In the genomic region with DNA sequence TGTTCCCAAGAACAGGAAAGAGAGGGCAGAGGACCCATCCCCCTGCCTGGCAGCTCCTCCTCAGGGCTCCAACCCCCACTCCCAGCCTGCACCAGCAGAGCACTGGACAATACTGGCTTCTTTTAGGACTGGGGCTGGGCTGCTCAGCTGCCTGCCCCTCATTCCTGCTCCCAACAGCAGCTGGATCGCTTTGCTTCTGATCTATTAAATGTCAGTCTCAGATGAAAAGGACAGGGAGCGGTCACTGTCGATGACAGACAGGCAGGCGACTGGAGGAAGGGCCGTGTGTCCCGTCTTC, we compare ENCODE assay signal across 11 mouse cellular contexts. TPM values are rescaled to one million over a fixed set of nuclear protein-coding genes. Genes with fewer than 3 reads are reported as not detected.
DNase-seq lines count a peak whose midpoint lies in the region; ATAC-seq and TF ChIP-seq lines count a peak whose summit lies in the region.
"Had no signal": no experiment of that assay in that cellular context is flagged by ENCODE, and none has a peak within 500 bp of the region (broad histone marks: within the 10 kb centered on the region; RNA-seq: fewer than 3 reads in every experiment).

No protein-coding gene starts in this region.

- H3K27ac ChIP-seq in lung, embryonic 14.5 days (ENCODE audit: low read depth), result no peak overlapping the region
- H3K27ac ChIP-seq in hindbrain, embryonic 11.5 days (ENCODE audit: low read depth, low read length), result peak overlapping the region; percentile 58
- peak overlapping the region; percentile 28; the same call in 1 of the 2 replicates for H3K27ac ChIP-seq in neural tube, embryonic 13.5 days (replicated peaks)
- H3K27ac ChIP-seq: limb, embryonic 15.5 days; stomach, embryonic 15.5 days had no signal

- 28% methylated on average over 6 of the region's 6 CpGs for WGBS in lung, embryonic 14.5 days
- WGBS in hindbrain, embryonic 11.5 days, result 4% methylated on average over 6 of the region's 6 CpGs
- WGBS in neural tube, embryonic 13.5 days, result 27% methylated on average over 6 of the region's 6 CpGs

- H3K4me2 ChIP-seq in lung, embryonic 14.5 days, result no peak overlapping the region
- no peak overlapping the region; the same call in 1 of the 2 replicates for H3K4me2 ChIP-seq in hindbrain, embryonic 11.5 days (replicated peaks; ENCODE audit: low read depth, low read length)
- no peak overlapping the region for H3K4me2 ChIP-seq in neural tube, embryonic 13.5 days
- H3K4me2 ChIP-seq: limb, embryonic 15.5 days; stomach, embryonic 15.5 days had no signal

- peaks cover 13% of the 10 kb centered on the region for H3K4me1 ChIP-seq in lung, embryonic 14.5 days (ENCODE audit: insufficient read depth)
- H3K4me1 ChIP-seq in hindbrain, embryonic 11.5 days (replicated peaks; ENCODE audit: control insufficient read depth, insufficient read depth, low read length), result peaks cover 19% of the 10 kb centered on the region
- H3K4me1 ChIP-seq in neural tube, embryonic 13.5 days (replicated peaks), result peaks cover 36% of the 10 kb centered on the region

- H3K4me3 ChIP-seq in lung, embryonic 14.5 days (ENCODE audit: low read depth, low read length), result no peak overlapping the region
- H3K4me3 ChIP-seq in hindbrain, embryonic 11.5 days (ENCODE audit: low read depth, low read length), result no peak overlapping the region
- no peak overlapping the region for H3K4me3 ChIP-seq in neural tube, embryonic 13.5 days
- H3K4me3 ChIP-seq: limb, embryonic 15.5 days; stomach, embryonic 15.5 days had no signal

- H3K9ac ChIP-seq in lung, embryonic 14.5 days, result no peak overlapping the region
- peak overlapping the region; percentile 1; the same call in 1 of the 2 replicates for H3K9ac ChIP-seq in hindbrain, embryonic 11.5 days (ENCODE audit: low read depth, low read length)
- peak overlapping the region; percentile 41; the same call in 1 of the 2 replicates for H3K9ac ChIP-seq in neural tube, embryonic 13.5 days
- H3K9ac ChIP-seq: limb, embryonic 15.5 days; stomach, embryonic 15.5 days had no signal

- peak; percentile 1; the same call in 1 of the 2 replicates for ATAC-seq in frontal cortex, adult (ENCODE audit: low TSS enrichment)
- peak; percentile 19; the same call in 1 of the 2 replicates for ATAC-seq in lung, embryonic 14.5 days (ENCODE audit: insufficient read depth)
- ATAC-seq in hindbrain, embryonic 11.5 days (ENCODE audit: low FRiP score), result peak; percentile 55
- 0 out of 2 replicates have a peak, but pooled peaks have one; percentile 21 for ATAC-seq in neural tube, embryonic 13.5 days (ENCODE audit: low read depth)

- no peak for DNase-seq in frontal cortex, postnatal 10 days (ENCODE audit: low spot score in 2 of 2)
- peak; percentile 40 for DNase-seq in lung, embryonic 14.5 days
- DNase-seq in lung, postnatal 4 days, result no peak
- DNase-seq in hindbrain, embryonic 11.5 days (ENCODE audit: low spot score), result no peak
- DNase-seq in urinary bladder, postnatal 10 days (ENCODE audit: low spot score), result no peak
- DNase-seq in gastrocnemius, postnatal 4 days (ENCODE audit: low spot score in 2 of 2), result no peak
- DNase-seq: kidney, adult 11 months had no signal

- no peaks in the 10 kb centered on the region for H3K27me3 ChIP-seq in lung, embryonic 14.5 days (ENCODE audit: insufficient read depth, low read length)
- H3K27me3 ChIP-seq in hindbrain, embryonic 11.5 days (ENCODE audit: control insufficient read depth, insufficient read depth, low read length), result no peaks in the 10 kb centered on the region
- H3K27me3 ChIP-seq in neural tube, embryonic 13.5 days, result no peaks in the 10 kb centered on the region
- H3K27me3 ChIP-seq: limb, embryonic 15.5 days; stomach, embryonic 15.5 days had no signal

- no peaks in the 10 kb centered on the region for H3K9me3 ChIP-seq in lung, embryonic 14.5 days (ENCODE audit: low read depth, low read length)
- no peaks in the 10 kb centered on the region for H3K9me3 ChIP-seq in hindbrain, embryonic 11.5 days (ENCODE audit: control insufficient read depth, low read length)
- no peaks in the 10 kb centered on the region for H3K9me3 ChIP-seq in neural tube, embryonic 13.5 days
- H3K9me3 ChIP-seq: limb, embryonic 15.5 days; stomach, embryonic 15.5 days had no signal

- H3K36me3 ChIP-seq in lung, embryonic 14.5 days (ENCODE audit: insufficient read depth), result no peaks in the 10 kb centered on the region
- H3K36me3 ChIP-seq in hindbrain, embryonic 11.5 days (ENCODE audit: control insufficient read depth, insufficient read depth, low read length), result no peaks in the 10 kb centered on the region
- no peaks in the 10 kb centered on the region for H3K36me3 ChIP-seq in neural tube, embryonic 13.5 days
- H3K36me3 ChIP-seq: limb, embryonic 15.5 days; stomach, embryonic 15.5 days had no signal

- no peak for TF ChIP-seq CTCF in lung, embryonic 14.5 days (IDR thresholded peaks at IDR 0.05; ENCODE audit: low read depth)

RNA-seq across cellular contexts. Expression of a gene that starts 40.4 kb away (rescaled TPM):
- 12.0 and 12.3 TPM in 2 replicates for polyA plus RNA-seq in lung, embryonic 14.5 days (2014; fragmentation: Nextera tagmentation; extraction: Ambion mirVana)
- 3.9 and 5.2 TPM in 2 replicates for polyA plus RNA-seq in hindbrain, embryonic 11.5 days (2014; fragmentation: Nextera tagmentation; extraction: Ambion mirVana)
- polyA plus RNA-seq in neural tube, embryonic 13.5 days (2015; fragmentation: Nextera tagmentation; extraction: Ambion mirVana), result 14.3 TPM in 2 replicates
- 10 to 100 TPM; 75.1 to 92.5 TPM for total RNA-seq in gastrocnemius, postnatal 4 days (2021)

Comparison
In these comparisons a context has a peak if more than half of its experiments do, and no peak if none do; other contexts are left out.
1. ATAC-seq: peak in every context shown above with its lines; median percentile 55 in hindbrain, embryonic 11.5 days; 21 in neural tube, embryonic 13.5 days; 19 in lung, embryonic 14.5 days; 1 in frontal cortex, adult.